Mouse (Mus musculus) brain, embryonic 14.5 days (tissue): ENCODE results near the gene Tnk2. TPM values are rescaled to one million over a fixed set of nuclear protein-coding genes. Genes with fewer than 3 reads are reported as not detected.
A peak's percentile ranks its signal among the peaks of the same experiment; 100 is the strongest.

Experiments used
- DNase-seq: peaks from one replicate; pipeline ENCODE4 v3.0.0-alpha.2; 2011; ENCODE audit warnings: low read depth
- CTCF ChIP-seq: fragments of 200-500 bp; IDR thresholded peaks from 2 replicates; pipeline ENCODE4 v1.5.1; 2012; ENCODE audit warnings: inconsistent platforms, mild to moderate bottlenecking, moderate library complexity, borderline replicate concordance; ENCODE audit not compliant: insufficient read depth, insufficient read length; ENCODE audit errors: extremely low read depth
- POLR2A ChIP-seq: fragments of 200-500 bp; IDR thresholded peaks from 2 replicates; pipeline ENCODE4 v1.6.1; 2012; ENCODE audit warnings: mild to moderate bottlenecking, inconsistent platforms, borderline replicate concordance; ENCODE audit not compliant: poor library complexity, insufficient read depth, insufficient read length, severe bottlenecking; ENCODE audit errors: extremely low read depth
- polyA plus RNA-seq: library from polyadenylated mRNA; depleted of rRNA; stranded (reverse); fragments of >200 nt; gene quantifications from 2 replicates; pipeline ENCODE4 v1.2.3, GENCODE M21; 2012; rRNA removed

Gene Tnk2
- polyA plus RNA-seq, 1 experiment, result 127 TPM

GRCm38 (mm10) chr16:32710426-32711070 lies 66.9 kb downstream of the Tnk2 start:
- TF ChIP-seq POLR2A (no peak), CTCF (no peak)
- no peak for DNase-seq

DNA sequence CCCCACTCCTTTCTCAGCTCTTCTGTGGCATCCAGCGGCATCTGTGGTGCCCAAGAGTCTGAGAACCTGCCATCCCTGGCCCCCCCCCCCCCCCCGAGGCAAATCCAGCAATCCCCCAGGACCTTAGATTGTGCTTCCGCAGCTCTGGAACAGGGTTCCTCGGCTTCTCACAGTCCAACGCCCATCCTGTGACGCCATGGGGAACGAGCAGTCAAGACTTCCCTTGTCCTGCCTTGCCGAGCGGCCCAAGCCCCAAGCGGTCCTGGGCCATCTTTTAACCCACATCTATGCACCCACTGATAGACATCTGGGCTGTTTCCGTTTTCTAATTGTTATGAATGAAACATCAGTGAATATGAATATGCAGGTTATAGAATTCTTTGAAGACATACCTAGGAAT lies 68.5 kb downstream of the Tnk2 start:
- no peak for DNase-seq
- no peak for TF ChIP-seq CTCF
- no peak for TF ChIP-seq POLR2A

- no peak for TF ChIP-seq POLR2A
- TF ChIP-seq CTCF, result no peak
- DNase-seq, result no peak
Measured at GRCm38 (mm10) chr16:32713556-32713955, 69.9 kb downstream of the Tnk2 start.

DNA sequence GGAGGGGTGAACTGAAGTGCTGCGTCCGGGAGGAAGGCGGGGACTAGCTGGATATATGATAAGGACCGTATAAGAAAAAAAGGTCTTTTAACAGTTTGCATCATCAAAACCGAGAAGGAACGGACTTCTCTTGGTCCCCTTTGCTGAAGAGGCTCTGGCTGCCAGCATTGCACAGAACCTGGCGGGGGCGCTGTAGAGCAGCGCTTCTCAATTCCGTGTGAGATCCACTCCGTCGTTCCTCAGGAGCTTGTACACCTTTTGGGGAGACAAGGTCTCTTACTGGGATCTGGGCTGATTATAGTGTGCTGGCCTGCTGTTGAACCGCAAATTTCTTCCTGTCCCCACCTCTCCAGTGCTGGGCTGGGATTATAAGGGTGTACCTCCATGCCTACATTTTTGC lies 71.7 kb downstream of the Tnk2 start:
- TF ChIP-seq POLR2A (no peak), CTCF (peak; percentile 54)
- DNase-seq, result peak; percentile 31

GRCm38 (mm10) chr16:32723163-32723562 lies 79.5 kb downstream of the Tnk2 start:
- TF ChIP-seq POLR2A (no peak), CTCF (no peak)

DNA sequence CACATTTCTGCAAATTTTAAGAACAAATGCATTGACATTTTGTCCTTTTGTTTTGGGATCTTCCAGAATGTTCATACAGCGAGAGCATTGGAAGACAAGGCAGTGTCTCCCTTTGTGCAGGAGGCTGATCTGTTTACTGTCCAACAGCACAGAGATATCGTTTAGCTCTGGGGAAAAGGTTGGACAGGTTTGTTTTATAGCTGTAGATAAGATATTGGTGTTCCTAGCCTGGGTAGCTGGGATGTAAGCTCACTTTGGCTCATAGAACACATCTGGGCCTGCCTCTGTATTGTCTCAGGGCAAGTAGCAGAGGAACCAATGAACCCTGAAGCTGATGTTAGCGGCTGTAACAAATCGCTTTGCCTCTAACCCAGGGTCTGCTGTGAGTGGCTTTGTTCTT lies 80.1 kb downstream of the Tnk2 start:
- TF ChIP-seq CTCF, result no peak
- TF ChIP-seq POLR2A, result no peak

More at GRCm38 (mm10) chr16:32723163-32723562, 79.5 kb downstream of the Tnk2 start:
- DNase-seq, result no peak

DNA sequence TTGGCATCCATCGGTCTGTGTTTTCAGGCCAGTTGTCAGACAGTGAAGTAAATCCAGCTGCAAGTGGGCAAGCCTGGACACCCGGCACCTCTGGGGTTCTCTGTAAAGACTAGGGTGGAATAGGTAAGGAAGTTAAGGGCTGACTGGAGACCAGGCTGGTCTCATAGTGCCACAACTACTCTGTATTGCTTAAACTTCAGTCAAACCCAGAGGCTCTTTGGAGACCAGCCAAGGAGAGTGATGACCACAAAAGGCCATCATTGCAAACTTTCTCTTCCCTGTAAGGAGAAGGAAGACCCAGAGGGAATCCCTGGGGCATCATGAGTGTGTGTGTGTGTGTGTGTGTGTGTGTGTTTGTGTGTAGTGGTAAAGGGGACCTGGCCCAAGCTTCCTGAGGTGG lies 80.6 kb downstream of the Tnk2 start:
- TF ChIP-seq CTCF, result no peak
- no peak for TF ChIP-seq POLR2A

More for the DNA sequence above, 80.1 kb downstream of the Tnk2 start:
- no peak for DNase-seq

GRCm38 (mm10) chr16:32726501-32726900 lies 82.8 kb downstream of the Tnk2 start:
- DNase-seq, result no peak
- TF ChIP-seq POLR2A (no peak), CTCF (no peak)

More for the DNA sequence above, 80.6 kb downstream of the Tnk2 start:
- no peak for DNase-seq

GRCm38 (mm10) chr16:32728240-32728639 lies 84.6 kb downstream of the Tnk2 start:
- TF ChIP-seq POLR2A (no peak), CTCF (no peak)
- no peak for DNase-seq

GRCm38 (mm10) chr16:32728730-32729129 lies 85.1 kb downstream of the Tnk2 start:
- no peak for DNase-seq
- no peak for TF ChIP-seq CTCF
- TF ChIP-seq POLR2A, result no peak

Other genes with a start within 250 kb of the Tnk2 start
- gene Tm4sf19, start 243.4 kb upstream of the Tnk2 start, polyA plus RNA-seq, result 0.10 TPM in 1 of 2 replicates, not detected in the other
- 19.1 and 23.6 TPM in 2 replicates for gene Tctex1d2, start 224.2 kb upstream of the Tnk2 start, polyA plus RNA-seq
- 28.1 and 37.2 TPM in 2 replicates for gene Pcyt1a, start 213.0 kb upstream of the Tnk2 start, polyA plus RNA-seq
- gene Slc51a, start 156.0 kb upstream of the Tnk2 start, polyA plus RNA-seq, result 0.04 and 0.06 TPM in 2 replicates
- gene Zdhhc19, start 147.6 kb upstream of the Tnk2 start, polyA plus RNA-seq, result 0.15 TPM in 1 of 2 replicates, not detected in the other
- 49.0 and 52.2 TPM in 2 replicates for gene Tfrc, start 35.0 kb upstream of the Tnk2 start, polyA plus RNA-seq
- gene Muc4, start 92.0 kb downstream of the Tnk2 start, polyA plus RNA-seq, result 0.01 and 0.07 TPM in 2 replicates
- 0.03 and 0.05 TPM in 2 replicates for gene Muc20, start 153.6 kb downstream of the Tnk2 start, polyA plus RNA-seq
- not detected in 2 replicates for gene Smbd1, start 166.6 kb downstream of the Tnk2 start, polyA plus RNA-seq
- 51.6 and 55.4 TPM in 2 replicates for gene Fyttd1, start 233.6 kb downstream of the Tnk2 start, polyA plus RNA-seq
- 57.1 and 60.1 TPM in 2 replicates for gene Rubcn, start 233.9 kb downstream of the Tnk2 start, polyA plus RNA-seq